Mouse (Mus musculus) cerebellum, adult 9-11 months (tissue): ENCODE measurements around the gene Scly.

Experiments used
- DNase-seq: peaks from one replicate; pipeline ENCODE4 v3.0.0; 2022

The Scly gene

GRCm38 (mm10) chr1:91365816-91366214 lies 67.7 kb downstream of the Scly start:
- no peak for DNase-seq

- no peak for DNase-seq
Measured at GRCm38 (mm10) chr1:91366215-91367108, 68.3 kb downstream of the Scly start, which contains the start of gene Erfe. Erfe (plus strand) TSS chr1:91366430.

DNA sequence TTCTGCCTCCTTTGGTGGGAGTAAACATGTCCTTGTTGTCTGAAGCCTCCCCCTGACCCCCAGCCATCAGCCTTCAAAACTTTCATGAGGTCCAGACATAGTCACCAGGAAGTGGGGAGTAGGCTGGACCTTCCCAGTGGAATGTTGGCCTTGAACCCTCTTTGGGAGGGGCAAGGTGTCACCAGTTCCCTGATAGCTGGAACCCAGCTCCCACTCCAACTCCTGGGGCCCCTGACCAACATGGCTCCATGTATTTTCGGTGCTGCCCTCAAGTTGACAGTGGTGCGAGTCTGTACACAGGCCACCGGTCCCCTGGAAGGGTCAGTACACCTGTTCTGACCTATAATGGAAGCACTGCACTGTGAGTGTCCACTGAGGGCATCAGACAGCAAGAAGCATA lies 69.2 kb downstream of the Scly start:
- DNase-seq = no peak

- no peak for DNase-seq
Measured at GRCm38 (mm10) chr1:91369408-91369807, 71.3 kb downstream of the Scly start.

DNA sequence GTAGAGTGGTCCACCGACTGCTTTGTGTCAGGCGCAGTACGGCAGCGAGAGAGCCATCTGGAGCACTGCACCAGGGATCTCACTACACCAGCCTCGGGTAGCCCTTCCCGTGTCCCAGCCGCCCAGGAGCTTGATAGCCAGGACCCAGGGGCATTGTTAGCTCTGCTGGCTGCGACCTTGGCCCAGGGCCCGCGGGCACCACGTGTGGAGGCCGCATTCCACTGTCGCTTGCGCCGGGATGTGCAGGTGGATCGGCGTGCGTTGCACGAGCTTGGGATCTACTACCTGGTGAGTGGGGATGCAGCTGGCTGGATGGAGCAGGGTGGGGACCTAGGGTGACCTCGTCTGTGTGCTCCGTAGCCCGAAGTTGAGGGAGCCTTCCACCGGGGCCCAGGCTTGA lies 71.9 kb downstream of the Scly start:
- no peak for DNase-seq
